Mouse (Mus musculus): ENCODE results near the gene Clk2. TPM values are rescaled to one million over a fixed set of nuclear protein-coding genes. Genes with fewer than 3 reads are reported as not detected.

The Clk2 gene
- polyA plus RNA-seq, 1 experiment from 2014 or later = 30.6 TPM

Other genes with a start within 250 kb of the Clk2 start
- 15.5 and 22.9 TPM in 2 replicates for gene Ash1l, start 214.2 kb upstream of the Clk2 start, polyA plus RNA-seq (2014; fragmentation: Nextera tagmentation; extraction: Ambion mirVana)
- 145 and 167 TPM in 2 replicates for gene Dap3, start 213.6 kb upstream of the Clk2 start, polyA plus RNA-seq (2014; fragmentation: Nextera tagmentation; extraction: Ambion mirVana)
- gene Rusc1, start 71.5 kb upstream of the Clk2 start, polyA plus RNA-seq (2014; fragmentation: Nextera tagmentation; extraction: Ambion mirVana) = 28.7 and 35.4 TPM in 2 replicates
- gene Gm43738, start 63.7 kb upstream of the Clk2 start, polyA plus RNA-seq (2014; fragmentation: Nextera tagmentation; extraction: Ambion mirVana) = 0.08 TPM in 1 of 2 replicates, not detected in the other
- gene Fdps, start 62.8 kb upstream of the Clk2 start, polyA plus RNA-seq (2014; fragmentation: Nextera tagmentation; extraction: Ambion mirVana) = 390 and 392 TPM in 2 replicates
- 1.6 and 2.0 TPM in 2 replicates for gene Pklr, start 28.7 kb upstream of the Clk2 start, polyA plus RNA-seq (2014; fragmentation: Nextera tagmentation; extraction: Ambion mirVana)
- 3.6 and 4.5 TPM in 2 replicates for gene Hcn3, start 4.6 kb upstream of the Clk2 start, polyA plus RNA-seq (2014; fragmentation: Nextera tagmentation; extraction: Ambion mirVana)
- gene Scamp3, start 12.7 kb downstream of the Clk2 start, polyA plus RNA-seq (2014; fragmentation: Nextera tagmentation; extraction: Ambion mirVana) = 85.9 and 90.4 TPM in 2 replicates
- 18.5 and 19.8 TPM in 2 replicates for gene Fam189b, start 18.3 kb downstream of the Clk2 start, polyA plus RNA-seq (2014; fragmentation: Nextera tagmentation; extraction: Ambion mirVana)
- 43.7 and 47.3 TPM in 2 replicates for gene Gba, start 38.1 kb downstream of the Clk2 start, polyA plus RNA-seq (2014; fragmentation: Nextera tagmentation; extraction: Ambion mirVana)
- gene Thbs3, start 50.4 kb downstream of the Clk2 start, polyA plus RNA-seq (2014; fragmentation: Nextera tagmentation; extraction: Ambion mirVana) = 40.9 and 44.5 TPM in 2 replicates
- gene Mtx1, start 62.3 kb downstream of the Clk2 start, polyA plus RNA-seq (2014; fragmentation: Nextera tagmentation; extraction: Ambion mirVana) = 180 and 181 TPM in 2 replicates
- 1.4 and 2.1 TPM in 2 replicates for gene Muc1, start 64.3 kb downstream of the Clk2 start, polyA plus RNA-seq (2014; fragmentation: Nextera tagmentation; extraction: Ambion mirVana)
- gene Krtcap2, start 81.2 kb downstream of the Clk2 start, polyA plus RNA-seq (2014; fragmentation: Nextera tagmentation; extraction: Ambion mirVana) = 276 and 289 TPM in 2 replicates
- gene Trim46, start 81.5 kb downstream of the Clk2 start, polyA plus RNA-seq (2014; fragmentation: Nextera tagmentation; extraction: Ambion mirVana) = 9.5 and 9.7 TPM in 2 replicates
- gene Dpm3, start 94.6 kb downstream of the Clk2 start, polyA plus RNA-seq (2014; fragmentation: Nextera tagmentation; extraction: Ambion mirVana) = 75.7 and 82.9 TPM in 2 replicates
- gene Slc50a1, start 105.8 kb downstream of the Clk2 start, polyA plus RNA-seq (2014; fragmentation: Nextera tagmentation; extraction: Ambion mirVana) = 35.9 and 37.5 TPM in 2 replicates
- gene Efna1, start 116.3 kb downstream of the Clk2 start, polyA plus RNA-seq (2014; fragmentation: Nextera tagmentation; extraction: Ambion mirVana) = 14.0 and 16.4 TPM in 2 replicates
- gene Efna3, start 158.2 kb downstream of the Clk2 start, polyA plus RNA-seq (2014; fragmentation: Nextera tagmentation; extraction: Ambion mirVana) = 13.8 TPM in 2 replicates
- gene Efna4, start 173.2 kb downstream of the Clk2 start, polyA plus RNA-seq (2014; fragmentation: Nextera tagmentation; extraction: Ambion mirVana) = 18.9 and 20.6 TPM in 2 replicates
- gene Adam15, start 185.2 kb downstream of the Clk2 start, polyA plus RNA-seq (2014; fragmentation: Nextera tagmentation; extraction: Ambion mirVana) = 17.8 TPM in 2 replicates
- 0.14 and 0.27 TPM in 2 replicates for gene Dcst2, start 197.2 kb downstream of the Clk2 start, polyA plus RNA-seq (2014; fragmentation: Nextera tagmentation; extraction: Ambion mirVana)
- 0.28 and 0.63 TPM in 2 replicates for gene Dcst1, start 200.5 kb downstream of the Clk2 start, polyA plus RNA-seq (2014; fragmentation: Nextera tagmentation; extraction: Ambion mirVana)
- gene Zbtb7b, start 230.0 kb downstream of the Clk2 start, polyA plus RNA-seq (2014; fragmentation: Nextera tagmentation; extraction: Ambion mirVana) = 0.47 and 1.2 TPM in 2 replicates
- gene Lenep, start 238.0 kb downstream of the Clk2 start, polyA plus RNA-seq (2014; fragmentation: Nextera tagmentation; extraction: Ambion mirVana) = 0.22 and 0.95 TPM in 2 replicates
- gene Flad1, start 247.1 kb downstream of the Clk2 start, polyA plus RNA-seq (2014; fragmentation: Nextera tagmentation; extraction: Ambion mirVana) = 26.2 and 26.5 TPM in 2 replicates